Mouse (Mus musculus) MEL (cell line): ENCODE data around the gene Dlec1. TPM values are rescaled to one million over a fixed set of nuclear protein-coding genes. Genes with fewer than 3 reads are reported as not detected.

Experiments used
- DNase-seq: peaks from one replicate; pipeline ENCODE4 v3.0.0; 2011; ENCODE audit warnings: low read depth, low spot score
- H3K27ac ChIP-seq: 2 replicates; pipeline ENCODE4 v1.5.1; 2012; ENCODE audit warnings: low read depth, mild to moderate bottlenecking, control low read depth, low read length, moderate library complexity; ENCODE audit not compliant: control insufficient read depth
- H3K27me3 ChIP-seq, 2 experiments: fragments of 150-350 bp in 1 of 2; sonication (generic) in 1 of 2; 2 replicates each; pipeline ENCODE4 v1.6.1; 2012; ENCODE audit warnings: low read length in 2 of 2, mild to moderate bottlenecking in 2 of 2, improper control_type of control experiment in 1 of 2, moderate library complexity in 1 of 2; ENCODE audit not compliant: insufficient read depth in 2 of 2, control insufficient read depth in 1 of 2
- H3K36me3 ChIP-seq, 2 experiments: 2 replicates each; pipeline ENCODE4 v1.6.1; 2012 to 2014; ENCODE audit warnings: low read length in 2 of 2, improper control_type of control experiment in 1 of 2, inconsistent platforms in 1 of 2, mild to moderate bottlenecking in 1 of 2; ENCODE audit not compliant: insufficient read depth in 2 of 2, control insufficient read depth in 1 of 2
- H3K4me1 ChIP-seq, 2 experiments: fragments of 150-350 bp in 1 of 2; sonication (generic) in 1 of 2; 2 replicates each; pipeline ENCODE4 v1.6.1; 2012; ENCODE audit warnings: low read length in 2 of 2, improper control_type of control experiment in 1 of 2, mild to moderate bottlenecking in 1 of 2; ENCODE audit not compliant: insufficient read depth in 2 of 2, control insufficient read depth in 1 of 2
- H3K4me3 ChIP-seq, 2 experiments: fragments of 150-350 bp in 1 of 2; sonication (generic) in 1 of 2; 2 replicates each; pipeline ENCODE4 v1.5.1; 2012; ENCODE audit warnings: low read depth in 2 of 2, low read length in 2 of 2, mild to moderate bottlenecking in 2 of 2, moderate library complexity in 2 of 2, control low read depth in 1 of 2, improper control_type of control experiment in 1 of 2; ENCODE audit not compliant: control insufficient read depth in 1 of 2, insufficient read depth in 1 of 2
- H3K79me2 ChIP-seq: 2 replicates; pipeline ENCODE4 v1.6.1; 2012; ENCODE audit warnings: mild to moderate bottlenecking, low read length, moderate library complexity; ENCODE audit not compliant: control insufficient read depth, poor library complexity, insufficient read depth
- H3K9ac ChIP-seq: 2 replicates; pipeline ENCODE4 v1.6.1; 2012; ENCODE audit warnings: low read depth, mild to moderate bottlenecking, control low read depth, low read length, moderate library complexity; ENCODE audit not compliant: control insufficient read depth, poor library complexity, severe bottlenecking
- H3K9me3 ChIP-seq: fragments of 150-350 bp; sonication (generic); replicated peaks from 2 replicates; pipeline ENCODE4 v1.6.1; 2012; ENCODE audit warnings: mild to moderate bottlenecking, low read length, improper control_type of control experiment, moderate library complexity; ENCODE audit not compliant: insufficient read depth
- CHD1 ChIP-seq: IDR thresholded peaks from 2 replicates; pipeline ENCODE4 v1.6.1; 2012; ENCODE audit warnings: low read depth, mild to moderate bottlenecking, inconsistent platforms, low read length, improper control_type of control experiment
- ELF1 ChIP-seq: IDR thresholded peaks from 2 replicates; pipeline ENCODE4 v1.6.1; 2014; ENCODE audit warnings: low read depth, mild to moderate bottlenecking, inconsistent platforms, low read length, improper control_type of control experiment, moderate library complexity
- ETS1 ChIP-seq: IDR thresholded peaks from 2 replicates; pipeline ENCODE4 v1.6.1; 2012; ENCODE audit warnings: low read depth, mild to moderate bottlenecking, inconsistent platforms, low read length, improper control_type of control experiment, moderate library complexity
- GABPA ChIP-seq: IDR thresholded peaks from 2 replicates; pipeline ENCODE4 v1.6.1; 2012; ENCODE audit warnings: low read depth, mild to moderate bottlenecking, inconsistent platforms, low read length, improper control_type of control experiment, moderate library complexity
- MXI1 ChIP-seq: IDR thresholded peaks from 2 replicates; pipeline ENCODE4 v1.6.1; 2011; ENCODE audit warnings: mild to moderate bottlenecking, low read depth, low read length, improper control_type of control experiment
- POLR2AphosphoS2 ChIP-seq: IDR thresholded peaks from 2 replicates; pipeline ENCODE4 v1.6.1; 2011; ENCODE audit warnings: low read length, improper control_type of control experiment
- RAD21 ChIP-seq: IDR thresholded peaks from 2 replicates; pipeline ENCODE4 v1.6.1; 2011; ENCODE audit warnings: mild to moderate bottlenecking, low read depth, low read length, improper control_type of control experiment
- RCOR1 ChIP-seq: IDR thresholded peaks from 2 replicates; pipeline ENCODE4 v1.6.1; 2012; ENCODE audit warnings: low read depth, mild to moderate bottlenecking, inconsistent platforms, low read length, improper control_type of control experiment
- TCF12 ChIP-seq: IDR thresholded peaks from 2 replicates; pipeline ENCODE4 v1.6.1; 2014; ENCODE audit warnings: low read depth, mild to moderate bottlenecking, inconsistent platforms, low read length, improper control_type of control experiment, moderate library complexity
- UBTF ChIP-seq: IDR thresholded peaks from 2 replicates; pipeline ENCODE4 v1.6.1; 2012; ENCODE audit warnings: low read depth, mild to moderate bottlenecking, inconsistent platforms, low read length, improper control_type of control experiment, moderate library complexity, borderline replicate concordance; ENCODE audit not compliant: insufficient read depth
- USF1 ChIP-seq: IDR thresholded peaks from 2 replicates; pipeline ENCODE4 v1.6.1; 2014; ENCODE audit warnings: low read depth, mild to moderate bottlenecking, inconsistent platforms, low read length, improper control_type of control experiment, moderate library complexity
- USF2 ChIP-seq, 2 experiments: IDR thresholded peaks; 2 replicates each; pipeline ENCODE4 v1.6.1; 2011 to 2012; ENCODE audit warnings: improper control_type of control experiment in 2 of 2, low read length in 2 of 2, borderline replicate concordance in 1 of 2, inconsistent platforms in 1 of 2, low read depth in 1 of 2, mild to moderate bottlenecking in 1 of 2; ENCODE audit not compliant: insufficient read depth in 1 of 2
- ZMIZ1 ChIP-seq: IDR thresholded peaks from 2 replicates; pipeline ENCODE4 v1.6.1; 2012; ENCODE audit warnings: low read depth, mild to moderate bottlenecking, inconsistent platforms, low read length, improper control_type of control experiment, moderate library complexity
- ZNF384 ChIP-seq: IDR thresholded peaks from 2 replicates; pipeline ENCODE4 v1.6.1; 2012; ENCODE audit warnings: low read depth, mild to moderate bottlenecking, inconsistent platforms, low read length, improper control_type of control experiment
- polyA plus RNA-seq, 2 experiments: library from polyadenylated mRNA; stranded (reverse) in 1 of 2; unstranded in 1 of 2; fragments of >175 nt in 1 of 2; fragments of >200 nt in 1 of 2; gene quantifications; 2 replicates each; pipeline versions ENCODE4 v1.2.1 to v1.2.4; 2012; ENCODE audit warnings: low replicate concordance in 2 of 2, low read depth in 1 of 2; ENCODE audit not compliant: insufficient read length in 2 of 2, insufficient read depth in 1 of 2, missing spikeins in 1 of 2
- total RNA-seq: library from RNA; depleted of rRNA; stranded (reverse); fragments of 300-350 nt; gene quantifications from 2 replicates; pipeline ENCODE4 v1.2.3, GENCODE M21; 2012

Dlec1 gene
- total and polyA plus RNA-seq, 3 experiments = 0.22 TPM; not detected in 2

DNA sequence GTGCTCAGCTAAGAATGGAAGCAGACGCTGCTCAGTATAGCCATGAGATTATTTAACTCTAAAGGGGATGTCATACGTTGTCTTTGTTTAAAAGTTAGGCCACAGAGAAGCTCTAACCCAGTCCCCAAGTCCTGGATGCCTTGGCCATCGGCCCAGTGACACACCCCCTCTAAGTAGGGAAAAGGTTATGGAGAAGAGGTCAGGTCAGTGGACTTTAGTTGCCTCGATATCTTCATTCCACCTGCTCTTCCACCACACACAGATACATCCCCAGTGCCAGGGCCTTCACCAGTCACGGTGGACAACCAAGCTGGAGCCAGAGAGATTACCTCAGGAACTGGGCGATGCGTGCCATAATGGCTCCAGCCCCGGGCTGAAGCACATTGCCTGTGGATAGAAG, 53.1 kb downstream of the Dlec1 start:
- H3K27me3 ChIP-seq = peaks cover 0 to 1% of the 10 kb centered on the region in 2 experiments; a peak in 1 of 4 replicates
- no peaks in the 10 kb centered on the region for H3K9me3 ChIP-seq
- H3K36me3 ChIP-seq = no peaks in the 10 kb centered on the region
- no peak for DNase-seq
- no peak for TF ChIP-seq MXI1
- no peak for TF ChIP-seq ETS1
- no peak for TF ChIP-seq POLR2AphosphoS2
- H3K79me2 ChIP-seq = no peaks in the 10 kb centered on the region
- H3K9ac ChIP-seq = no peak overlapping the region
- H3K4me1 ChIP-seq = no peaks in the 10 kb centered on the region
- no peak overlapping the region for H3K27ac ChIP-seq
- H3K4me3 ChIP-seq = no peak overlapping the region

DNA sequence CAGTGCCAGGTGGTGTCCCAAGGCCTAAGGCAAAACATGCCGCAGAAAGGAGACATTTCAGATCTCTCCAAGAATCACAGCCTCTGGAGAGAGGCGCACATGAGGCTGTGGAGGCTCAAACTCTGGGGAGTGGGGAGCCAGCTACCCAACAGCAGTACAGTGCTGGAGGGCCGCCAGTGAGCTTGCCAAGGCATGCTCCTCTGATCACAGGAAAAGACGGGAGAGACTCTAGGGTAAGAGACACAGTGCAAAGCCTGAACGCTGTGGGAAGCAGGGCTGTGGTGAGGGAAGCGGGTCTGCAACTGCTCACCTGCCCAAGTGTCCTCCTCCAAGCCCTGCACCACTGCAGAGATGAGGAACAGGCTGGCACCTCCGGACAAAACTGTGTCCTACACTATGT, 53.5 kb downstream of the Dlec1 start:
- H3K9me3 ChIP-seq = no peaks in the 10 kb centered on the region
- H3K27me3 ChIP-seq = peaks cover 0 to 1% of the 10 kb centered on the region in 2 experiments; a peak in 1 of 4 replicates
- no peaks in the 10 kb centered on the region for H3K36me3 ChIP-seq
- no peaks in the 10 kb centered on the region for H3K4me1 ChIP-seq
- no peak overlapping the region for H3K4me3 ChIP-seq
- no peaks in the 10 kb centered on the region for H3K79me2 ChIP-seq
- DNase-seq = no peak
- H3K27ac ChIP-seq = no peak overlapping the region
- no peak overlapping the region for H3K9ac ChIP-seq
- TF ChIP-seq UBTF (no peak), RCOR1 (no peak), USF2 (IDR thresholded peaks at IDR 0.05; ENCODE audit: borderline replicate concordance in 1 of 2, insufficient read depth in 1 of 2, low read depth in 1 of 2, low read length in 2 of 2) (no peak), ELF1 (no peak), USF1 (no peak), GABPA (no peak), CHD1 (no peak), TCF12 (no peak), RAD21 (no peak), ZNF384 (no peak), ZMIZ1 (no peak)
